Mouse (Mus musculus) olfactory bulb, adult 2 months (tissue): ENCODE data around the gene Sesn3. TPM values are rescaled to one million over a fixed set of nuclear protein-coding genes. Genes with fewer than 3 reads are reported as not detected.
"Not testable (repeated sequence)": the region's sequence is repeated elsewhere in the genome, so short reads cannot be mapped to it uniquely, and the experiment has no call there.

ENCODE experiments used
- H3K27ac ChIP-seq: fragments of 200-500 bp; 2 replicates; pipeline ENCODE4 v1.5.1; 2012; ENCODE audit warnings: low read depth, low read length; ENCODE audit not compliant: insufficient read depth
- H3K4me1 ChIP-seq: fragments of 200-500 bp; 2 replicates; pipeline ENCODE4 v1.6.1; 2012; ENCODE audit warnings: low read length; ENCODE audit not compliant: control insufficient read depth, insufficient read depth
- H3K4me3 ChIP-seq: fragments of 200-500 bp; 2 replicates; pipeline ENCODE4 v1.5.1; 2012; ENCODE audit warnings: mild to moderate bottlenecking, low read depth, low read length, moderate library complexity; ENCODE audit not compliant: insufficient read depth
- CTCF ChIP-seq: fragments of 200-500 bp; IDR thresholded peaks from 2 replicates; pipeline ENCODE4 v1.5.1; 2012; ENCODE audit warnings: low read depth, mild to moderate bottlenecking, low read length, moderate library complexity; ENCODE audit not compliant: insufficient read depth
- POLR2A ChIP-seq: fragments of 200-500 bp; IDR thresholded peaks from 2 replicates; pipeline ENCODE4 v1.6.1; 2012; ENCODE audit warnings: mild to moderate bottlenecking, low read depth, low read length, moderate library complexity; ENCODE audit not compliant: insufficient read depth
- WGBS: fragments of 180-500 bp; shearing (Covaris S2); methylation state at CpG from one replicate; pipeline ENCODE4 v1.1.7; 2018; 5-methylcytosine and 5-hydroxymethylcytosine counted together
- polyA plus RNA-seq: library from polyadenylated mRNA; stranded (reverse); fragments of >200 nt; gene quantifications from 2 replicates; pipeline ENCODE4 v1.2.4, GENCODE M21; 2012; ENCODE audit warnings: low replicate concordance; ENCODE audit not compliant: missing spikeins, insufficient read depth, insufficient read length

The Sesn3 gene
- 243 TPM in 1 of 2 replicates, not detected in the other for polyA plus RNA-seq

GRCm38 (mm10) chr9:14274986-14275720 is at the start of gene Sesn3:
Gene Sesn3 (plus strand): TSS chr9:14275067.
- 4% methylated on average over 25 of the region's 25 CpGs for WGBS
- H3K4me1 ChIP-seq: peaks cover 5% of the 10 kb centered on the region
- no peak for TF ChIP-seq POLR2A
- no peak for TF ChIP-seq CTCF

GRCm38 (mm10) chr9:14227086-14227485 is 47.8 kb upstream of the Sesn3 start:
- H3K4me1 ChIP-seq, H3K27ac ChIP-seq, H3K4me3 ChIP-seq: not testable (repeated sequence)
- 88% methylated on average over 2 of the region's 2 CpGs for WGBS

More at GRCm38 (mm10) chr9:14274986-14275720, at the start of gene Sesn3:
- Histone ChIP-seq H3K4me3 (peak within 1 kb of the TSS; percentile 40), H3K27ac (peak within 1 kb of the TSS; percentile 76)

- Histone ChIP-seq H3K4me3 (no peak overlapping the region), H3K4me1 (no peaks in the 10 kb centered on the region), H3K27ac (no peak overlapping the region)
- no peak for TF ChIP-seq POLR2A
- TF ChIP-seq CTCF: no peak
- 74% methylated on average over 7 of the region's 7 CpGs for WGBS
Measured at GRCm38 (mm10) chr9:14233702-14234373, 41.0 kb upstream of the Sesn3 start.

GRCm38 (mm10) chr9:14235286-14235685 is 39.6 kb upstream of the Sesn3 start:
- no peak for TF ChIP-seq CTCF
- TF ChIP-seq POLR2A: no peak
- 89% methylated on average over 2 of the region's 2 CpGs for WGBS
- H3K4me3 ChIP-seq: no peak overlapping the region
- no peak overlapping the region for H3K27ac ChIP-seq
- no peaks in the 10 kb centered on the region for H3K4me1 ChIP-seq

GRCm38 (mm10) chr9:14241003-14241402 is 33.9 kb upstream of the Sesn3 start:
- 63% methylated on average over 1 of the region's 1 CpGs for WGBS
- H3K4me3 ChIP-seq, H3K27ac ChIP-seq, H3K4me1 ChIP-seq: not testable (repeated sequence)

GRCm38 (mm10) chr9:14242308-14242707 is 32.6 kb upstream of the Sesn3 start:
- Histone ChIP-seq H3K4me3 (no peak overlapping the region), H3K27ac (no peak overlapping the region), H3K4me1 (peaks cover 5% of the 10 kb centered on the region; the same call in 1 of the 2 replicates)
- WGBS: 65% methylated on average over 2 of the region's 2 CpGs
- TF ChIP-seq POLR2A (no peak), CTCF (no peak)

GRCm38 (mm10) chr9:14244528-14244927 is 30.3 kb upstream of the Sesn3 start:
- no peak overlapping the region for H3K27ac ChIP-seq

GRCm38 (mm10) chr9:14245013-14245586 is 29.8 kb upstream of the Sesn3 start:
- H3K4me3 ChIP-seq: no peak overlapping the region
- TF ChIP-seq CTCF: no peak
- no peak for TF ChIP-seq POLR2A
- WGBS: 60% methylated on average over 7 of the region's 7 CpGs
- no peak overlapping the region for H3K27ac ChIP-seq
- peaks cover 13% of the 10 kb centered on the region for H3K4me1 ChIP-seq

More at GRCm38 (mm10) chr9:14244528-14244927, 30.3 kb upstream of the Sesn3 start:
- no peak overlapping the region for H3K4me3 ChIP-seq
- TF ChIP-seq POLR2A: no peak
- TF ChIP-seq CTCF: no peak
- 57% methylated on average over 9 of the region's 9 CpGs for WGBS
- peaks cover 13% of the 10 kb centered on the region for H3K4me1 ChIP-seq
